Mouse (Mus musculus) lung, adult 2 months (tissue): ENCODE results near the gene Rxra. TPM values are rescaled to one million over a fixed set of nuclear protein-coding genes. Genes with fewer than 3 reads are reported as not detected.
A peak's percentile ranks its signal among the peaks of the same experiment; 100 is the strongest.

Source experiments
- DNase-seq: peaks from one replicate; pipeline ENCODE4 v3.0.0; 2022
- H3K4me1 ChIP-seq: fragments of 200-500 bp; 2 replicates; pipeline ENCODE4 v1.6.1; 2011; ENCODE audit warnings: low read length; ENCODE audit not compliant: control insufficient read depth, insufficient read depth
- H3K4me3 ChIP-seq: fragments of 200-500 bp; replicated peaks from 2 replicates; pipeline ENCODE3; 2011; ENCODE audit warnings: low read depth, mild to moderate bottlenecking, control low read depth, low read length; ENCODE audit errors: extremely low read depth
- CTCF ChIP-seq: fragments of 200-500 bp; IDR thresholded peaks from 2 replicates; pipeline ENCODE4 v1.5.1; 2011; ENCODE audit warnings: mild to moderate bottlenecking, low read length, control low read depth; ENCODE audit not compliant: insufficient read depth
- POLR2A ChIP-seq: fragments of 200-500 bp; IDR thresholded peaks from 2 replicates; pipeline ENCODE4 v1.6.1; 2011; ENCODE audit warnings: low read depth, mild to moderate bottlenecking, control low read depth, low read length, borderline replicate concordance; ENCODE audit errors: extremely low read depth
- WGBS: fragments of 180-500 bp; shearing (Covaris S2); methylation state at CpG from one replicate; pipeline ENCODE4 v1.1.7; 2018; 5-methylcytosine and 5-hydroxymethylcytosine counted together
- polyA plus RNA-seq: library from polyadenylated mRNA; depleted of rRNA; stranded (reverse); fragments of >200 nt; gene quantifications from 2 replicates; pipeline ENCODE4 v1.2.3, GENCODE M21; 2012

The Rxra gene
- polyA plus RNA-seq, 1 experiment: 71.3 TPM

GRCm38 (mm10) chr2:27693684-27694083, 17.4 kb downstream of the Rxra start:
- no peak for TF ChIP-seq POLR2A
- no peak for TF ChIP-seq CTCF
- 67% methylated on average over 6 of the region's 6 CpGs for WGBS
- Histone ChIP-seq H3K4me1 (peaks cover 49% of the 10 kb centered on the region), H3K4me3 (no peak overlapping the region)
- no peak for DNase-seq

- no peak overlapping the region for H3K4me3 ChIP-seq
- TF ChIP-seq POLR2A (no peak), CTCF (peak; percentile 6; the same call in 1 of the 2 replicates)
- H3K4me1 ChIP-seq: peaks cover 43% of the 10 kb centered on the region
- peak; percentile 67 for DNase-seq
- 7% methylated on average over 7 of the region's 7 CpGs for WGBS
Measured at GRCm38 (mm10) chr2:27699574-27699973, 23.3 kb downstream of the Rxra start.

- Histone ChIP-seq H3K4me3 (no peak overlapping the region), H3K4me1 (peaks cover 38% of the 10 kb centered on the region)
- no peak for DNase-seq
- TF ChIP-seq POLR2A (no peak), CTCF (no peak)
- WGBS: 56% methylated on average over 3 of the region's 3 CpGs
Measured at GRCm38 (mm10) chr2:27702283-27702682, 26.0 kb downstream of the Rxra start.

- 46% methylated on average over 10 of the region's 10 CpGs for WGBS
- DNase-seq: no peak
- peaks cover 34% of the 10 kb centered on the region for H3K4me1 ChIP-seq
Measured at GRCm38 (mm10) chr2:27702904-27703666, 26.8 kb downstream of the Rxra start.

GRCm38 (mm10) chr2:27703852-27704640, 27.8 kb downstream of the Rxra start:
- Histone ChIP-seq H3K4me3 (no peak overlapping the region), H3K4me1 (peaks cover 33% of the 10 kb centered on the region)
- WGBS: 29% methylated on average over 9 of the region's 9 CpGs
- TF ChIP-seq POLR2A: no peak
- TF ChIP-seq CTCF: no peak
- DNase-seq: no peak

More at GRCm38 (mm10) chr2:27702904-27703666, 26.8 kb downstream of the Rxra start:
- TF ChIP-seq POLR2A (no peak), CTCF (no peak)
- H3K4me3 ChIP-seq: no peak overlapping the region

GRCm38 (mm10) chr2:27704641-27705040, 28.4 kb downstream of the Rxra start:
- Histone ChIP-seq H3K4me3 (no peak overlapping the region), H3K4me1 (peaks cover 31% of the 10 kb centered on the region)
- TF ChIP-seq POLR2A: no peak
- TF ChIP-seq CTCF: no peak
- WGBS: 86% methylated on average over 3 of the region's 3 CpGs
- DNase-seq: no peak

- whole genome bisulfite sequencing: 38% methylated on average over 3 of the region's 3 CpGs
- TF ChIP-seq CTCF (no peak), POLR2A (no peak)
- H3K4me1 ChIP-seq: peaks cover 23% of the 10 kb centered on the region
- no peak overlapping the region for H3K4me3 ChIP-seq
- no peak for DNase-seq
Measured at GRCm38 (mm10) chr2:27710871-27711382, 34.7 kb downstream of the Rxra start.

- DNase-seq: no peak
- 86% methylated on average over 5 of the region's 5 CpGs for WGBS
- H3K4me1 ChIP-seq: peaks cover 23% of the 10 kb centered on the region
- H3K4me3 ChIP-seq: no peak overlapping the region
- no peak for TF ChIP-seq CTCF
- TF ChIP-seq POLR2A: no peak
Measured at GRCm38 (mm10) chr2:27712626-27713025, 36.4 kb downstream of the Rxra start.

GRCm38 (mm10) chr2:27713378-27713777, 37.1 kb downstream of the Rxra start:
- no peak for TF ChIP-seq POLR2A
- no peak for TF ChIP-seq CTCF
- no peak for DNase-seq
- 83% methylated on average over 3 of the region's 3 CpGs for WGBS
- H3K4me1 ChIP-seq: peaks cover 27% of the 10 kb centered on the region
- H3K4me3 ChIP-seq: no peak overlapping the region
